Mouse (Mus musculus): ENCODE results near the gene Olfr1084. TPM values are rescaled to one million over a fixed set of nuclear protein-coding genes. Genes with fewer than 3 reads are reported as not detected.
"Not testable (repeated sequence)": the region's sequence is repeated elsewhere in the genome, so short reads cannot be mapped to it uniquely, and the experiment has no call there.

Olfr1084 gene
- not detected in 2 replicates for polyA plus RNA-seq (2012; rRNA removed)
- polyA plus RNA-seq (2014; fragmentation: Nextera tagmentation; extraction: Ambion mirVana) = not detected in 2 replicates

- not testable (repeated sequence) for ATAC-seq (ENCODE audit: low FRiP score, low read depth); H3K4me3 ChIP-seq (replicated peaks; ENCODE audit: low read length); H3K9me3 ChIP-seq (ENCODE audit: control insufficient read depth, low read length); H3K4me2 ChIP-seq (replicated peaks; ENCODE audit: low read depth, low read length, severe bottlenecking); H3K27ac ChIP-seq (replicated peaks; ENCODE audit: low read depth, low read length); H3K9ac ChIP-seq (ENCODE audit: low read depth, low read length, severe bottlenecking); H3K4me1 ChIP-seq (ENCODE audit: control insufficient read depth, insufficient read depth, low read length); DNase-seq (ENCODE audit: low spot score); H3K27me3 ChIP-seq (ENCODE audit: control insufficient read depth, insufficient read depth, low read length); H3K36me3 ChIP-seq (ENCODE audit: control insufficient read depth, insufficient read depth, low read length)
- WGBS = 81% methylated on average over 1 of the region's 1 CpGs
These were observed at the start of gene Olfr1084 for GRCm38 (mm10) chr2:86639625-86640024. Olfr1084 (minus strand) TSS chr2:86639725.

GRCm38 (mm10) chr2:86679992-86680391 is 40.5 kb upstream of the Olfr1084 start, which contains the start of gene Olfr1086:
Olfr1086 (minus strand) TSS chr2:86680092.
- DNase-seq (ENCODE audit: low spot score) (no peak), ATAC-seq (ENCODE audit: low FRiP score, low read depth) (no peak)
- WGBS = 78% methylated on average over 2 of the region's 2 CpGs
- Histone ChIP-seq H3K9ac (ENCODE audit: low read depth, low read length, severe bottlenecking) (no peak within 1 kb of the TSS), H3K4me3 (replicated peaks; ENCODE audit: low read length) (no peak within 1 kb of the TSS), H3K4me2 (replicated peaks; ENCODE audit: low read depth, low read length, severe bottlenecking) (no peak within 1 kb of the TSS), H3K9me3 (ENCODE audit: control insufficient read depth, low read length) (no peaks in the 10 kb centered on the region), H3K36me3 (ENCODE audit: control insufficient read depth, insufficient read depth, low read length) (no peaks in the 10 kb centered on the region), H3K27me3 (ENCODE audit: control insufficient read depth, insufficient read depth, low read length) (no peaks in the 10 kb centered on the region), H3K4me1 (ENCODE audit: control insufficient read depth, insufficient read depth, low read length) (no peaks in the 10 kb centered on the region), H3K27ac (replicated peaks; ENCODE audit: low read depth, low read length) (no peak within 1 kb of the TSS)
- no peak for TF ChIP-seq POLR2A (IDR thresholded peaks at IDR 0.05; ENCODE audit: borderline replicate concordance, extremely low read depth, insufficient read depth, insufficient read length)

DNA sequence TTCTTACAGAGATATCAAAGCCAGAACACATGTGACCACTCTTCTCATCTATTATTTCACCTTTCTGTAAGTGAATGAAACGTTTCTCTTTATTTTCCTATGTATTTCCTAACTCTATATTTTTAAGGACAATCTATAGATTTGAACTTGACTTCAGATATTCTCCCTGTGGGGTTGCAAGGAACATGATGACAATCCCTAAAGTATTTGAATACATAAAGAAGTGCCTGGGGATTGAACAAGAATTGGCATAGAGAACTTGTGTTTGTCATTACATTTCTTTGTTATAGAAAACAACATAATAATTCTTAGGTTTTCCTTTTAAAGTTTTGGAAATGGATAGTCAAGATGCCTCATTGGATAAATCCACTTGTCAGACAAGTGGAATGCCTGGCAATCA is 22.4 kb upstream of the Olfr1084 start, which contains the start of gene Olfr1085:
Gene Olfr1085, minus strand, starts transcription at position 101 of the 400 bp plus-strand sequence.
- H3K36me3 ChIP-seq (ENCODE audit: control insufficient read depth, insufficient read depth, low read length) = no peaks in the 10 kb centered on the region
- no peaks in the 10 kb centered on the region for H3K4me1 ChIP-seq (ENCODE audit: control insufficient read depth, insufficient read depth, low read length)
- no peak for ATAC-seq (ENCODE audit: low FRiP score, low read depth)
- H3K9me3 ChIP-seq (ENCODE audit: control insufficient read depth, low read length) = no peaks in the 10 kb centered on the region
- H3K4me3 ChIP-seq (replicated peaks; ENCODE audit: low read length) = no peak within 1 kb of the TSS
- no peak for TF ChIP-seq POLR2A (IDR thresholded peaks at IDR 0.05; ENCODE audit: borderline replicate concordance, extremely low read depth, insufficient read depth, insufficient read length)
- no peak for DNase-seq (ENCODE audit: low spot score)
- no peak within 1 kb of the TSS for H3K27ac ChIP-seq (replicated peaks; ENCODE audit: low read depth, low read length)
- H3K9ac ChIP-seq (ENCODE audit: low read depth, low read length, severe bottlenecking) = no peak within 1 kb of the TSS
- H3K4me2 ChIP-seq (replicated peaks; ENCODE audit: low read depth, low read length, severe bottlenecking) = no peak within 1 kb of the TSS
- H3K27me3 ChIP-seq (ENCODE audit: control insufficient read depth, insufficient read depth, low read length) = no peaks in the 10 kb centered on the region
- WGBS = 31% methylated on average over 1 of the region's 1 CpGs

DNA sequence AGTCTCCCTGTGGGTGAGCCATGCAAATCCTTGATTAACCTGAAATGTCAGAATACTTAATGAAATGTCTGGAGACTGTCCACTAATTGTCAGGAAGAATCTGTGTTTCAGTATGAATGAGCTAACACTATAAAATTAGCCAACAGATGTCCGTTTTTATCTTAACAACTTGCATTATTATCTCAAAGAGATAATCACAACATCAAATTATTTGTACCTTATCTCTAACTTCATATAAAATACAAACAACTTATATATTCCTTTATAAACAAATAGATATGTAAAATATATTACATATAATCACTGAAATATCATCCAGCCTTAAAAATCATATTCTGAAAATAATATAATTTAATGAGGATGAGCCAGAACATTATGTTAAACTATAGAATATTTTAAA is 40.7 kb downstream of the Olfr1084 start, which contains the start of gene Olfr1082:
Gene Olfr1082, minus strand, starts transcription at position 101 of the 400 bp plus-strand sequence.
- H3K27ac ChIP-seq (replicated peaks; ENCODE audit: low read depth, low read length); H3K36me3 ChIP-seq (ENCODE audit: control insufficient read depth, insufficient read depth, low read length); H3K4me2 ChIP-seq (replicated peaks; ENCODE audit: low read depth, low read length, severe bottlenecking); H3K4me3 ChIP-seq (replicated peaks; ENCODE audit: low read length); H3K27me3 ChIP-seq (ENCODE audit: control insufficient read depth, insufficient read depth, low read length); ATAC-seq (ENCODE audit: low FRiP score, low read depth); H3K9me3 ChIP-seq (ENCODE audit: control insufficient read depth, low read length); H3K4me1 ChIP-seq (ENCODE audit: control insufficient read depth, insufficient read depth, low read length); H3K9ac ChIP-seq (ENCODE audit: low read depth, low read length, severe bottlenecking); DNase-seq (ENCODE audit: low spot score): not testable (repeated sequence)
- WGBS = 40% methylated on average over 1 of the region's 1 CpGs

Other genes starting within 250 kb of the Olfr1084 start
- gene Olfr1061, start 225.7 kb downstream of the Olfr1084 start, polyA plus RNA-seq (2012; rRNA removed) = not detected in 2 replicates
- gene Olfr1061, start 225.7 kb downstream of the Olfr1084 start, polyA plus RNA-seq (2014; fragmentation: Nextera tagmentation; extraction: Ambion mirVana) = not detected in 2 replicates
- not detected in 2 replicates for gene Olfr1062, start 213.0 kb downstream of the Olfr1084 start, polyA plus RNA-seq (2012; rRNA removed)
- gene Olfr1062, start 213.0 kb downstream of the Olfr1084 start, polyA plus RNA-seq (2014; fragmentation: Nextera tagmentation; extraction: Ambion mirVana) = not detected in 2 replicates
- not detected in 2 replicates for gene Olfr1065, start 189.1 kb downstream of the Olfr1084 start, polyA plus RNA-seq (2012; rRNA removed)
- gene Olfr1065, start 189.1 kb downstream of the Olfr1084 start, polyA plus RNA-seq (2014; fragmentation: Nextera tagmentation; extraction: Ambion mirVana) = not detected in 2 replicates
- not detected in 2 replicates for gene Olfr1066, start 183.5 kb downstream of the Olfr1084 start, polyA plus RNA-seq (2012; rRNA removed)
- not detected in 2 replicates for gene Olfr1066, start 183.5 kb downstream of the Olfr1084 start, polyA plus RNA-seq (2014; fragmentation: Nextera tagmentation; extraction: Ambion mirVana)
- not detected in 2 replicates for gene Olfr228, start 152.3 kb downstream of the Olfr1084 start, polyA plus RNA-seq (2012; rRNA removed)
- not detected in 2 replicates for gene Olfr228, start 152.3 kb downstream of the Olfr1084 start, polyA plus RNA-seq (2014; fragmentation: Nextera tagmentation; extraction: Ambion mirVana)
- gene Olfr1076, start 131.3 kb downstream of the Olfr1084 start, polyA plus RNA-seq (2012; rRNA removed) = not detected in 2 replicates
- gene Olfr1076, start 131.3 kb downstream of the Olfr1084 start, polyA plus RNA-seq (2014; fragmentation: Nextera tagmentation; extraction: Ambion mirVana) = not detected in 2 replicates
- not detected in 2 replicates for gene Olfr1079, start 97.2 kb downstream of the Olfr1084 start, polyA plus RNA-seq (2012; rRNA removed)
- not detected in 2 replicates for gene Olfr1079, start 97.2 kb downstream of the Olfr1084 start, polyA plus RNA-seq (2014; fragmentation: Nextera tagmentation; extraction: Ambion mirVana)
- not detected in 2 replicates for gene Olfr1080, start 81.5 kb downstream of the Olfr1084 start, polyA plus RNA-seq (2012; rRNA removed)
- not detected in 2 replicates for gene Olfr1080, start 81.5 kb downstream of the Olfr1084 start, polyA plus RNA-seq (2014; fragmentation: Nextera tagmentation; extraction: Ambion mirVana)
- not detected in 2 replicates for gene Olfr1082, start 40.8 kb downstream of the Olfr1084 start, polyA plus RNA-seq (2012; rRNA removed)
- not detected in 2 replicates for gene Olfr1082, start 40.8 kb downstream of the Olfr1084 start, polyA plus RNA-seq (2014; fragmentation: Nextera tagmentation; extraction: Ambion mirVana)
- gene Olfr1085, start 22.3 kb upstream of the Olfr1084 start, polyA plus RNA-seq (2012; rRNA removed) = not detected in 2 replicates
- not detected in 2 replicates for gene Olfr1085, start 22.3 kb upstream of the Olfr1084 start, polyA plus RNA-seq (2014; fragmentation: Nextera tagmentation; extraction: Ambion mirVana)
- gene Olfr1086, start 40.4 kb upstream of the Olfr1084 start, polyA plus RNA-seq (2012; rRNA removed) = not detected in 2 replicates
- gene Olfr1086, start 40.4 kb upstream of the Olfr1084 start, polyA plus RNA-seq (2014; fragmentation: Nextera tagmentation; extraction: Ambion mirVana) = not detected in 2 replicates
- not detected in 2 replicates for gene Olfr1087, start 58.7 kb upstream of the Olfr1084 start, polyA plus RNA-seq (2012; rRNA removed)
- gene Olfr1087, start 58.7 kb upstream of the Olfr1084 start, polyA plus RNA-seq (2014; fragmentation: Nextera tagmentation; extraction: Ambion mirVana) = not detected in 2 replicates
- not detected in 2 replicates for gene Olfr1089, start 94.0 kb upstream of the Olfr1084 start, polyA plus RNA-seq (2012; rRNA removed)
- gene Olfr1089, start 94.0 kb upstream of the Olfr1084 start, polyA plus RNA-seq (2014; fragmentation: Nextera tagmentation; extraction: Ambion mirVana) = not detected in 2 replicates
- not detected in 2 replicates for gene Olfr1090, start 119.3 kb upstream of the Olfr1084 start, polyA plus RNA-seq (2012; rRNA removed)
- not detected in 2 replicates for gene Olfr1090, start 119.3 kb upstream of the Olfr1084 start, polyA plus RNA-seq (2014; fragmentation: Nextera tagmentation; extraction: Ambion mirVana)
- not detected in 2 replicates for gene Olfr1093, start 142.8 kb upstream of the Olfr1084 start, polyA plus RNA-seq (2012; rRNA removed)
- gene Olfr1093, start 142.8 kb upstream of the Olfr1084 start, polyA plus RNA-seq (2014; fragmentation: Nextera tagmentation; extraction: Ambion mirVana) = not detected in 2 replicates
- not detected in 2 replicates for gene Olfr141, start 170.3 kb upstream of the Olfr1084 start, polyA plus RNA-seq (2012; rRNA removed)
- not detected in 2 replicates for gene Olfr141, start 170.3 kb upstream of the Olfr1084 start, polyA plus RNA-seq (2014; fragmentation: Nextera tagmentation; extraction: Ambion mirVana)
- gene Olfr1094, start 184.9 kb upstream of the Olfr1084 start, polyA plus RNA-seq (2012; rRNA removed) = not detected in 2 replicates
- not detected in 2 replicates for gene Olfr1094, start 184.9 kb upstream of the Olfr1084 start, polyA plus RNA-seq (2014; fragmentation: Nextera tagmentation; extraction: Ambion mirVana)
- not detected in 2 replicates for gene Olfr1095, start 212.0 kb upstream of the Olfr1084 start, polyA plus RNA-seq (2012; rRNA removed)
- gene Olfr1095, start 212.0 kb upstream of the Olfr1084 start, polyA plus RNA-seq (2014; fragmentation: Nextera tagmentation; extraction: Ambion mirVana) = not detected in 2 replicates
- gene Gm13723, start 235.1 kb upstream of the Olfr1084 start, polyA plus RNA-seq (2012; rRNA removed) = not detected in 2 replicates
- not detected in 2 replicates for gene Gm13723, start 235.1 kb upstream of the Olfr1084 start, polyA plus RNA-seq (2014; fragmentation: Nextera tagmentation; extraction: Ambion mirVana)